Mouse (Mus musculus) midbrain, embryonic 13.5 days (tissue): ENCODE measurements around the gene Fam83b. TPM values are rescaled to one million over a fixed set of nuclear protein-coding genes. Genes with fewer than 3 reads are reported as not detected.

Source experiments
- ATAC-seq: fragments of 200-750 bp; cut with Nextera tagmentation; 2 replicates; pipeline ENCODE4 v1.8.0; 2017; ENCODE audit warnings: mild to moderate bottlenecking, moderate TSS enrichment, moderate library complexity
- H3K27ac ChIP-seq: fragments of 300-500 bp; sonication (generic); 2 replicates; pipeline ENCODE4 v1.5.1; 2015; ENCODE audit warnings: inconsistent platforms, mild to moderate bottlenecking, moderate library complexity
- H3K27me3 ChIP-seq: fragments of 300-500 bp; sonication (generic); 2 replicates; pipeline ENCODE4 v1.6.1; 2015; ENCODE audit warnings: mild to moderate bottlenecking, inconsistent platforms
- H3K36me3 ChIP-seq: fragments of 300-500 bp; sonication (generic); 2 replicates; pipeline ENCODE4 v1.6.1; 2015; ENCODE audit warnings: mild to moderate bottlenecking, inconsistent platforms
- H3K4me1 ChIP-seq: fragments of 300-500 bp; sonication (generic); replicated peaks from 2 replicates; pipeline ENCODE4 v1.6.1; 2015; ENCODE audit warnings: inconsistent platforms
- H3K4me2 ChIP-seq: fragments of 300-500 bp; sonication (generic); replicated peaks from 2 replicates; pipeline ENCODE4 v1.6.1; 2015; ENCODE audit warnings: moderate library complexity, mild to moderate bottlenecking, inconsistent platforms
- H3K4me3 ChIP-seq: fragments of 300-500 bp; sonication (generic); replicated peaks from 2 replicates; pipeline ENCODE4 v1.5.1; 2015; ENCODE audit warnings: mild to moderate bottlenecking, inconsistent platforms
- H3K9ac ChIP-seq: fragments of 300-500 bp; sonication (generic); replicated peaks from 2 replicates; pipeline ENCODE4 v1.6.1; 2015; ENCODE audit warnings: mild to moderate bottlenecking, inconsistent platforms
- H3K9me3 ChIP-seq: fragments of 300-500 bp; sonication (generic); 2 replicates; pipeline ENCODE4 v1.6.1; 2016; ENCODE audit warnings: mild to moderate bottlenecking, inconsistent platforms
- WGBS: fragments of 180-500 bp; shearing (Covaris S2); methylation state at CpG from one replicate; pipeline ENCODE4 v1.1.7; 2015; 5-methylcytosine and 5-hydroxymethylcytosine counted together
- polyA plus RNA-seq: library from polyadenylated mRNA; unstranded; fragments of >200 nt; fragmentation: Nextera tagmentation; extraction: Ambion mirVana; gene quantifications from 2 replicates; pipeline ENCODE4 v1.2.1, GENCODE M21; 2015

Gene Fam83b
- polyA plus RNA-seq, 1 experiment from 2014 or later = not detected

DNA sequence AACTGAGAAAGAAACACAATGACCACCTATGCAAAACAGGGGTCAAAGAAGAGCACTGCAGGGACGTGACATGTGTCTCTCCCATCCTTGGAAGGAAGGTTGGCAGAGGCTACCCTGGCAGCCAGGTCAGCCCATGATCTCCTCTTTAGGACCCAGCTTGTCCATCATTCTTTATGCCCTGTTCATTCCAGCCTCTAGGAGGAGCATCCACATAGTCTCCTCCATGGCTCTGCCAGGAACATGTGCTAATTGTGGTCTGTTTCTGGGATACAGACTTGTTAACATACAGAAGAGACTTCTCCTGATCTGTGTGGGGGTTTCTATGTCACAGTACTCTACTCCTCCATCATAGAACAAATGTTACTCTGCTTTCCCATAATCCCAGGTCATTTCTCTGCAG, 48.3 kb downstream of the Fam83b start:
- Histone ChIP-seq H3K4me1 (no peaks in the 10 kb centered on the region), H3K9ac (no peak overlapping the region), H3K9me3 (no peaks in the 10 kb centered on the region), H3K4me2 (no peak overlapping the region), H3K27ac (no peak overlapping the region), H3K4me3 (no peak overlapping the region), H3K27me3 (no peaks in the 10 kb centered on the region), H3K36me3 (no peaks in the 10 kb centered on the region)
- 87% methylated on average over 1 of the region's 1 CpGs for WGBS
- ATAC-seq = no peak

GRCm38 (mm10) chr9:76505650-76506049, 61.3 kb downstream of the Fam83b start:
- H3K4me2 ChIP-seq = no peak overlapping the region
- no peak for ATAC-seq

DNA sequence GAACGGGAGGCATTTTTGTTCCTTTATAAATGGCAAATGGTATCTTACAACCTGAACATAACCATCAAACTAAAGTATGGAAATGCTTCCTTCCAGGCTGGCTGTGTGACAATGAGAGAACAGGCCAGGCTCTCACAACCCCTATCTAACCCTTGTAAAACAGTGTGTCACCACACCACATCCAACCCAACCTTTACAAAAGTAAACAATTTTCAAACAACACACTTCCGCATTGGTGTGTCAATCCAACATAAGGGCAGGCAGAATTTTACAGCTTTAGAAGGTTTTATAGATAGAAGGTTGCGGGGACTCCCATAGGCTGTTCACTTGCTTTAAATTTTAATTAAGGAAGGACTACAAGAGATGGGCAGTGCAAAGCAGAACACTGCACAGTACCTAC, 77.2 kb downstream of the Fam83b start:
- Histone ChIP-seq H3K4me1 (no peaks in the 10 kb centered on the region), H3K27me3 (no peaks in the 10 kb centered on the region), H3K27ac (no peak overlapping the region), H3K9ac (no peak overlapping the region), H3K4me3 (no peak overlapping the region), H3K4me2 (no peak overlapping the region), H3K9me3 (no peaks in the 10 kb centered on the region), H3K36me3 (no peaks in the 10 kb centered on the region)
- no peak for ATAC-seq
- WGBS = 93% methylated on average over 3 of the region's 3 CpGs

More at GRCm38 (mm10) chr9:76505650-76506049, 61.3 kb downstream of the Fam83b start:
- H3K4me3 ChIP-seq = no peak overlapping the region
- H3K27me3 ChIP-seq = no peaks in the 10 kb centered on the region
- H3K27ac ChIP-seq = no peak overlapping the region
- H3K9ac ChIP-seq = no peak overlapping the region
- no peaks in the 10 kb centered on the region for H3K9me3 ChIP-seq
- no peaks in the 10 kb centered on the region for H3K36me3 ChIP-seq
- no peaks in the 10 kb centered on the region for H3K4me1 ChIP-seq

DNA sequence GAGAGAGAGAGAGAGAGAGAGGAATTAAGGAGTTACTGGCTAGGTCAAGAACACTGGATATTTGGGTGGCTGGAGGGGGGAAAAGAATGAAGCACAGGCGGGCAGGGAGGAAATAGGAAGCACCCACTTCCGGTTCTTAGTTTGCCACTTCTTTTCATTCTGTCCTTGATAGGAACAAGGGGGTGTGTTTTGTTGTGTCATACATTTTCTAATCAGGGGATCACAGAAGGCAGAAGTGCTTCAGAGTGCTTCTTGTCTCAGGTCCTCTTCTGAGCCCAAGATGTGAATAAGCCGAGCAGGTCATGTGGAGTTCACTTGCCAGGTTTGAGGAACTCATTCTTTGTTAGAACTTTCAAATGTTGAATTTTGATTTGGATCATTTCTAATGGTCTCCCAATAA, 86.8 kb downstream of the Fam83b start:
- no peak overlapping the region for H3K9ac ChIP-seq
- H3K4me3 ChIP-seq = no peak overlapping the region
- H3K36me3 ChIP-seq = no peaks in the 10 kb centered on the region
- WGBS = 95% methylated on average over 3 of the region's 3 CpGs
- no peaks in the 10 kb centered on the region for H3K27me3 ChIP-seq
- no peaks in the 10 kb centered on the region for H3K9me3 ChIP-seq
- no peak for ATAC-seq
- no peaks in the 10 kb centered on the region for H3K4me1 ChIP-seq
- no peak overlapping the region for H3K4me2 ChIP-seq
- H3K27ac ChIP-seq = no peak overlapping the region

DNA sequence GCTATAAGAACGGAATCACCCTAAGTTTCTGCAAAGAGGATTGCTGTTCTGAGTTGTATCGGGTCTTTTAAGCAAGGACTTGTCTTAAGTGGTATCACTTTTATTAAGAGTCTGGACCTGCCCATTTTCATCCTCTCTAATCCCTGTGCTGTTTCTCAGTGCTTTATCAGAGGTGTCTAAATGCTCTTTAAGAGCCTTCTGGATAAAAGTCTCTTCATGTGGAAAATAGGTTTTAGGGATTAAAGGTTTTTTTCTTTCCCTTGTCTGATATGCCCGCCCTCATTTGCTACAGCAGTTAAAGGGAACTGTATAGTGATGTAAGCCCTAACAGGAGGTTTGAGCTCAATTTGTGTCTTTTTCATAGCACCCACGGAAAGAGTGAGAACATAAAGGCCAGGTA, 97.4 kb downstream of the Fam83b start:
- no peaks in the 10 kb centered on the region for H3K9me3 ChIP-seq
- no peaks in the 10 kb centered on the region for H3K27me3 ChIP-seq
- H3K4me2 ChIP-seq = no peak overlapping the region
- no peak for ATAC-seq
- no peaks in the 10 kb centered on the region for H3K36me3 ChIP-seq
- H3K9ac ChIP-seq = no peak overlapping the region
- H3K4me1 ChIP-seq = 0 out of 2 replicates have a peak, but pooled peaks cover 4% of the 10 kb centered on the region
- no peak overlapping the region for H3K4me3 ChIP-seq
- H3K27ac ChIP-seq = no peak overlapping the region
- 27% methylated on average over 4 of the region's 4 CpGs for WGBS

DNA sequence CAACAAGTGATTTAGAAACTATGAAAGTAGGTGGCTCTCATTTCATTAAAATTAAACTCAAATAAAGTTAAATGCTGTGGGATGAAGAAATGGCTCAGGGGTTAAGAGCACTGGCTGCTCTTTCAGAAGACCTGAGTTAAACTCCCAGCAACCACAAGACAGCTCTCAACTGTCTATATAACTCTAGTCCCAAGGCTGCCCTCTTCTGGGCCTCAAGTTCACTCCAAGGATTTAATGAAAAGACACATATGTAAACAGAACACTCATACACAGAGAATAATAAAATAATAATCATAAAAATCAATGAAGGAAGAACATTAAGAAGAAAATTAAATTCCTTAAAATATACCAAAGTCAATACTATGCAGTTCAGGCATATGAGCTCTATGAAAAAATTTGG, 105.4 kb downstream of the Fam83b start:
- Histone ChIP-seq H3K9ac (no peak overlapping the region), H3K27me3 (no peaks in the 10 kb centered on the region), H3K9me3 (no peaks in the 10 kb centered on the region), H3K4me2 (no peak overlapping the region), H3K4me3 (no peak overlapping the region), H3K4me1 (no peaks in the 10 kb centered on the region), H3K27ac (no peak overlapping the region), H3K36me3 (no peaks in the 10 kb centered on the region)
- ATAC-seq = no peak

DNA sequence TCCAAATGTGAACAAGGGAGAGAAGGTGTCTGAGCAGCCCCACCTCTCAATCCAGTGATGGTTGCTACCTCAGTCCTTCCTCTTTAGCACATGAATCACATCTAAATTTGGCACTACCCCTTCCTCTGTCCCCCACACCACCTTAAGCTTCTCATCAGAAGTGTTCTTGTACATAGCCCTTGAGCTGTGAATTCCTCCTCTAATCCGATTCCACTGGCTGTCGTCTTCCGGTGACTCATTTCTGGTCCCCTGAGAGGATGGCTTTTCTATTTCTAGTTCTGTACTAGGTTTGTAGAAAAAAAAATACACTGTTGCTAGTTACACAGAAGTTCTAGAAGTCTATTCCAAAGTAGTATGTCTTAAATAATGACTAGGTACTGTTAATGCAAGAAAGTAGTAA, 111.2 kb downstream of the Fam83b start:
- Histone ChIP-seq H3K36me3 (no peaks in the 10 kb centered on the region), H3K9me3 (no peaks in the 10 kb centered on the region), H3K4me1 (no peaks in the 10 kb centered on the region), H3K27ac (no peak overlapping the region), H3K4me3 (no peak overlapping the region), H3K4me2 (no peak overlapping the region), H3K27me3 (no peaks in the 10 kb centered on the region), H3K9ac (no peak overlapping the region)
- no peak for ATAC-seq
- WGBS = 97% methylated on average over 3 of the region's 3 CpGs

Other genes starting within 250 kb of the Fam83b start
- 4.1 and 6.0 TPM in 2 replicates for gene Hcrtr2, start 243.3 kb downstream of the Fam83b start, polyA plus RNA-seq